Mouse (Mus musculus) adrenal gland, postnatal 36 days (tissue): Measurements from ENCODE around the gene Chpf. TPM values are rescaled to one million over a fixed set of nuclear protein-coding genes. Genes with fewer than 3 reads are reported as not detected.

Source experiments
- DNase-seq, 2 experiments: peaks; one replicate each; pipeline ENCODE4 v3.0.0; 2021; ENCODE audit warnings: mixed read lengths in 1 of 2
- total RNA-seq, 2 experiments: library from RNA; stranded (reverse); gene quantifications; 2 replicates each; pipeline ENCODE4 v1.2.3; 2021

The Chpf gene
- total RNA-seq, 2 experiments from 2014 or later = 55.3 to 63.1 TPM

GRCm38 (mm10) chr1:75458789-75459684, 20.1 kb downstream of the Chpf start:
- DNase-seq = no peak

GRCm38 (mm10) chr1:75458025-75458788, 20.9 kb downstream of the Chpf start:
- DNase-seq = peak; percentile 57 to 62

- no peak for DNase-seq
Measured at GRCm38 (mm10) chr1:75457710-75458024, 21.4 kb downstream of the Chpf start.

GRCm38 (mm10) chr1:75456746-75457564, 22.2 kb downstream of the Chpf start:
- DNase-seq = no peak

GRCm38 (mm10) chr1:75455948-75456347, 23.2 kb downstream of the Chpf start:
- no peak for DNase-seq

GRCm38 (mm10) chr1:75455433-75455832, 23.7 kb downstream of the Chpf start:
- DNase-seq = no peak

GRCm38 (mm10) chr1:75451900-75452299, 27.2 kb downstream of the Chpf start:
- no peak for DNase-seq

- DNase-seq = peak; percentile 23 to 33
Measured at GRCm38 (mm10) chr1:75450314-75451005, 28.6 kb downstream of the Chpf start, which contains the start of gene Asic4. TSS of gene Asic4 (plus strand) at chr1:75450436.

GRCm38 (mm10) chr1:75449377-75450135, 29.6 kb downstream of the Chpf start:
- no peak for DNase-seq

- no peak for DNase-seq
Measured at GRCm38 (mm10) chr1:75448937-75449336, 30.2 kb downstream of the Chpf start.

GRCm38 (mm10) chr1:75448052-75448431, 31.1 kb downstream of the Chpf start:
- DNase-seq = no peak

GRCm38 (mm10) chr1:75447265-75448051, 31.6 kb downstream of the Chpf start:
- no peak for DNase-seq

- DNase-seq = no peak
Measured at GRCm38 (mm10) chr1:75446656-75447055, 32.5 kb downstream of the Chpf start.

GRCm38 (mm10) chr1:75445751-75446611, 33.1 kb downstream of the Chpf start:
- peak; percentile 72 to 84 for DNase-seq

GRCm38 (mm10) chr1:75445141-75445701, 33.9 kb downstream of the Chpf start:
- DNase-seq = no peak

- no peak for DNase-seq
Measured at GRCm38 (mm10) chr1:75444208-75444607, 34.9 kb downstream of the Chpf start.

GRCm38 (mm10) chr1:75443247-75444024, 35.7 kb downstream of the Chpf start:
- DNase-seq = no peak

- no peak for DNase-seq
Measured at GRCm38 (mm10) chr1:75442811-75443210, 36.3 kb downstream of the Chpf start.
